Mouse (Mus musculus) limb, embryonic 10.5 days (tissue): ENCODE measurements at regions not wholly inside any gene's neighbourhood (a gene's known extent, or its start where the extent isn't known, plus 50 kb on each side); places are given as distances from the start of the nearest gene placed in this dataset.

Experiments used
- DNase-seq: peaks from one replicate; pipeline ENCODE4 v3.0.0-alpha.2; 2017; ENCODE audit warnings: low spot score
- H3K27ac ChIP-seq: fragments of 300-500 bp; sonication (generic); 2 replicates; pipeline ENCODE4 v1.5.1; 2016; ENCODE audit warnings: mild to moderate bottlenecking
- H3K27me3 ChIP-seq: fragments of 300-500 bp; sonication (generic); 2 replicates; pipeline ENCODE4 v1.6.1; 2016; ENCODE audit warnings: low read depth, mild to moderate bottlenecking; ENCODE audit not compliant: poor library complexity, severe bottlenecking
- H3K36me3 ChIP-seq: fragments of 300-500 bp; sonication (generic); 2 replicates; pipeline ENCODE4 v1.6.1; 2016; ENCODE audit warnings: mild to moderate bottlenecking, moderate library complexity
- H3K4me1 ChIP-seq: fragments of 300-500 bp; sonication (generic); 2 replicates; pipeline ENCODE4 v1.6.1; 2016
- H3K4me3 ChIP-seq: fragments of 300-500 bp; sonication (generic); 2 replicates; pipeline ENCODE4 v1.5.1; 2016; ENCODE audit warnings: mild to moderate bottlenecking, moderate library complexity
- H3K9me3 ChIP-seq: fragments of 300-500 bp; sonication (generic); replicated peaks from 2 replicates; pipeline ENCODE4 v1.6.1; 2016; ENCODE audit warnings: mild to moderate bottlenecking
- WGBS: fragments of 180-500 bp; shearing (Covaris S2); methylation state at CpG from one replicate; pipeline ENCODE4 v1.1.7; 2016; 5-methylcytosine and 5-hydroxymethylcytosine counted together

- H3K27ac ChIP-seq, result no peak overlapping the region
- no peak overlapping the region for H3K4me3 ChIP-seq
- H3K27me3 ChIP-seq, result no peaks in the 10 kb centered on the region
- DNase-seq, result no peak
- no peaks in the 10 kb centered on the region for H3K9me3 ChIP-seq
- 84% methylated on average over 3 of the region's 3 CpGs for WGBS
- H3K4me1 ChIP-seq, result peaks cover 8% of the 10 kb centered on the region; the same call in 1 of the 2 replicates
- H3K36me3 ChIP-seq, result no peaks in the 10 kb centered on the region
Measured at GRCm38 (mm10) chr12:5440482-5440881, 65.0 kb upstream of the Klhl29 start.

- no peaks in the 10 kb centered on the region for H3K36me3 ChIP-seq
- no peak overlapping the region for H3K27ac ChIP-seq
- WGBS, result 90% methylated on average over 3 of the region's 3 CpGs
- H3K9me3 ChIP-seq, result no peaks in the 10 kb centered on the region
- no peak overlapping the region for H3K4me3 ChIP-seq
- peaks cover 19% of the 10 kb centered on the region for H3K4me1 ChIP-seq
- no peaks in the 10 kb centered on the region for H3K27me3 ChIP-seq
- DNase-seq, result no peak
Measured at GRCm38 (mm10) chr12:5435876-5436275, 60.4 kb upstream of the Klhl29 start.

DNA sequence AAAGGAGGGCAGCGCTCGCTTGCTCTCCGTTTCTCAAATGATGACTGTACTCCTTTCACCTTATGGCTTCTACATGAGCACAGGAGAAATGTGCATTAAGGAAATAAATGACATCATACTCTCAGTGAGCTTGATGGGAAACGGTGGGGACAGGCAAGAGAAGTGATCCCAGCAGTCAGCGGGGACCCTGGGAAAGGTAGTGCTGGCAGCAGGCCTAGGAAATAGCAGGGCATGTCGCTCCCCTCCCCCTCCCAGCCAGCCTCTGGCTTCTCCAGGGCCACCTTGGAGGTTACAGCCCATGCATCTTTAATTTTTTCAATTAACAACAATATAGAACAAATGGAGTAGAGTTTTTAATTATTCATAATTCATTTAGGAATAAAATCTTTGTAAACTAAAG, 58.6 kb upstream of the Klhl29 start:
- no peak for DNase-seq
- WGBS, result 60% methylated on average over 6 of the region's 6 CpGs
- no peaks in the 10 kb centered on the region for H3K27me3 ChIP-seq

DNA sequence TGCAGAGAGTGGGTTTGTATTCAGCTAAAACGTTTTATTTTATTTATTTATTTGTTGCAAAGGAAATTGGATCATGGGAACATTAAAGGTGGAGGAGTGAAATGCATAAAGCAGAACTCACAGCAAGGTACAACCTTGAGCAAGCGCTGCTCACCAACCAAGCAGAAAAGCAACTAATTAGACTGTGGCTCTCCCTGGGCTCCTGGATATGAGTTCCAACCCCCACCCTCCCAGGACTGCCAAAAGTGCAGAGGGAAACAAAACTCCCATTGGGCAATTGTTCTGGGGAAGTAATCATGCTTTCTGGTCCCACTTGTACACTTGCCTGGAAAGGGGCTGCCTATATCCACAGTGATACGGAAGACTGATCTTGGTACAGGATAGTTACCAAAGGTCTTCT, 57.2 kb upstream of the Klhl29 start:
- Histone ChIP-seq H3K4me3 (no peak overlapping the region), H3K9me3 (no peaks in the 10 kb centered on the region), H3K27ac (no peak overlapping the region), H3K27me3 (no peaks in the 10 kb centered on the region), H3K4me1 (peaks cover 25% of the 10 kb centered on the region), H3K36me3 (no peaks in the 10 kb centered on the region)
- 92% methylated on average over 3 of the region's 3 CpGs for WGBS
- no peak for DNase-seq

More for the DNA sequence above, 58.6 kb upstream of the Klhl29 start:
- H3K9me3 ChIP-seq, result no peaks in the 10 kb centered on the region
- H3K27ac ChIP-seq, result no peak overlapping the region
- H3K4me1 ChIP-seq, result peaks cover 20% of the 10 kb centered on the region
- H3K4me3 ChIP-seq, result no peak overlapping the region
- no peaks in the 10 kb centered on the region for H3K36me3 ChIP-seq

- H3K27ac ChIP-seq, result no peak overlapping the region
- H3K4me1 ChIP-seq, result peaks cover 18% of the 10 kb centered on the region
- no peak for DNase-seq
- 60% methylated on average over 3 of the region's 3 CpGs for WGBS
- H3K36me3 ChIP-seq, result no peaks in the 10 kb centered on the region
- no peaks in the 10 kb centered on the region for H3K27me3 ChIP-seq
- no peaks in the 10 kb centered on the region for H3K9me3 ChIP-seq
- H3K4me3 ChIP-seq, result no peak overlapping the region
Measured at GRCm38 (mm10) chr12:5428733-5429132, 53.3 kb upstream of the Klhl29 start.
